Mouse (Mus musculus): ENCODE data around the gene Pde6h. TPM values are rescaled to one million over a fixed set of nuclear protein-coding genes. Genes with fewer than 3 reads are reported as not detected.
"Not testable (repeated sequence)": the region's sequence is repeated elsewhere in the genome, so short reads cannot be mapped to it uniquely, and the experiment has no call there.

Pde6h gene
- total RNA-seq, 2 experiments from 2014 or later = 0.50 to 1.0 TPM

DNA sequence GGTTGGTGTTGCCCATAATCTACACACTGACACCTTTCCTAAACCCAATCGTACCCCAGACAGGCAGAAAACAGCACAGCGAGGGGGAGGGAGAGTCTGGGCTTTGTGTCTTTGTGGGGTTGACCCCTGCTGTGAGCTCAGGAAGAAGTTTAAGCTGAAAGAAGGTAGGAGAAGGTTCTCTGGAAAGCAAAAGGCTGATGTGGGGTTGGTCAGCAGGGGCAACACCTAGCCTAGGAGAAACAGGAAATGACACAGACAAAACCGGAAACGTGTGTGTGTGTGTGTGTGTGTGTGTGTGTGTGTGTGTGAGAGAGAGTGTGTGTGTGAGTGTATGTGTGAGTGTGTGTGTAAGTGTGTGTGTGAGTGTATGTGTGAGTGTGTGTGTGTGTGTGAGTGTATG is 43.8 kb downstream of the Pde6h start:
- intact Hi-C loops (cut with DNase I) = loop anchor here (5.0 kb wide), 1 partner anchor 105 kb away; no protein-coding TSS in a partner anchor

GRCm38 (mm10) chr6:136968877-136969276 is 45.2 kb downstream of the Pde6h start:
- not testable (repeated sequence) for DNase-seq

More for the DNA sequence above, 43.8 kb downstream of the Pde6h start:
- DNase-seq = no peak

DNA sequence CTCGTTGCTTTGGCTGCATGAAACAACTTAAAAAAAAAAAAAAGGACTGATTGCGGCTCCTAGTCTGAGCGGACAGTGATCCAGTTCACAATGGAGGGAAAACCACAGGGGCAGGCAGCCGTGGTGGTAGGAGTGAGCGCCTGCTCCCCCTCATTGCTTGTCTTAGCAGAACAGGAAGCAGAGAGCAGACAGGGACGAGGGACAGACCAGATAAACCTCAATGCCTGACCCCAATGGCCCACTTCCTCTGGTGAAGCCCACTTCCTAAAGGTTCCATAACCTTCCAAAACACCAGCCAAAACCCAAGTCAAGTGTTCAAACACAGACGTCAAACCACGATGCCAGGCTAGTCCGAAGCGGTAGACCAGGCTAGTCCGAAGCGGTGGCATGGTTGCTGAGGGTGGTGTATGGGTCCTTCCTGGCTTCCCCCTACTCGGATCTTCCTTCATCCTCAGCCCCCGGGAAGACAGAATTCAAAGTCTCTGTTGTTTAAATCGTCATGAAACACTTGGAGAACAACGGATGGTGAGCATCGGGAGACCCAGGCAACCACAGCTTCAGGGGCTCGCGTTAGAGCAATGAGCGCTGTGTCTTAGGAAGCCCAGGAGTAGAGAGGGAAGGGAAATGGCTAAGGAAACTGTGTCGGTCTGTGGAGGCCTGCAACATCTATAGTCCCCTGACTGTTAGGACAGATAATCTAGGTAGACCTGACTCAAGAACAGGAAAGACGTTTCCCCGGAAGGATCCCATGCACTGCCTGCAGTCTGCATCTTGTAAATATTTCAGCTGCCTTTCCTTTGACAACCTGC is 55.8 kb downstream of the Pde6h start:
- intact Hi-C loops (cut with DNase I) = loop anchor here (10.0 kb wide), 1 partner anchor 195 kb away; the partner anchor contains the start of gene Rerg
- DNase-seq = no peak

More at GRCm38 (mm10) chr6:136968877-136969276, 45.2 kb downstream of the Pde6h start:
- intact Hi-C loops (cut with DNase I) = loop anchor here (5.0 kb wide), 1 partner anchor 107 kb away; no protein-coding TSS in a partner anchor

- no peak for DNase-seq
- intact Hi-C loops (cut with DNase I) = loop anchor here (10.0 kb wide), 1 partner anchor 194 kb away; the partner anchor contains the start of gene Rerg
Observed at GRCm38 (mm10) chr6:136980331-136980746, 56.7 kb downstream of the Pde6h start.

GRCm38 (mm10) chr6:136982581-136982980 is 58.9 kb downstream of the Pde6h start:
- no peak for DNase-seq
- intact Hi-C loops (cut with DNase I) = loop anchor here (10.0 kb wide), 1 partner anchor 192 kb away; the partner anchor contains the start of gene Rerg

- intact Hi-C loops (cut with DNase I) = loop anchor here (10.0 kb wide), 1 partner anchor 192 kb away; the partner anchor contains the start of gene Rerg
- DNase-seq = no peak
Observed at GRCm38 (mm10) chr6:136983201-136983600, 59.6 kb downstream of the Pde6h start.

GRCm38 (mm10) chr6:136986019-136986418 is 62.4 kb downstream of the Pde6h start:
- intact Hi-C loops (cut with DNase I) = loop anchor here (10.0 kb wide), 1 partner anchor 189 kb away; the partner anchor contains the start of gene Rerg
- DNase-seq = no peak

DNA sequence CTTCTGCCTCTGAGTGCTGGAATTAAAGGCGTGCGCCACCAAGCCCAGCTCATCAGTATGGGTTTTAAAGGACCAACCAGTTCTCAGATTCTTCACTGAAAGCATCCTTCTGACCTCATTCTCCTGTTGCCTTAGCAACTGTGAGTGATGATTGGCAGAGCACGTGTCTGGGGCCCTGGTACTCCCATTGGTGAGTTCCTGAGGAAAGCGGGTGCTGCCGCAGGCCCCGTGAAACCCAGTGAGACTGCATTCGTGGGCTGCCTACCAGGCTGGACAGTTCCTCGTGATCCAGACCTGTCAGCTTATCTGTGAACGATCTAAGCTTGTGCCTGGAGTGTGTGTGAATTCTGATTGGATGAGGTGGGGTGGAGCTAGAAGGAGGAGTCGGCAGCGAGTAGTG is 63.1 kb downstream of the Pde6h start:
- no peak for DNase-seq
- intact Hi-C loops (cut with DNase I) = loop anchor here (10.0 kb wide), 1 partner anchor 188 kb away; the partner anchor contains the start of gene Rerg

DNA sequence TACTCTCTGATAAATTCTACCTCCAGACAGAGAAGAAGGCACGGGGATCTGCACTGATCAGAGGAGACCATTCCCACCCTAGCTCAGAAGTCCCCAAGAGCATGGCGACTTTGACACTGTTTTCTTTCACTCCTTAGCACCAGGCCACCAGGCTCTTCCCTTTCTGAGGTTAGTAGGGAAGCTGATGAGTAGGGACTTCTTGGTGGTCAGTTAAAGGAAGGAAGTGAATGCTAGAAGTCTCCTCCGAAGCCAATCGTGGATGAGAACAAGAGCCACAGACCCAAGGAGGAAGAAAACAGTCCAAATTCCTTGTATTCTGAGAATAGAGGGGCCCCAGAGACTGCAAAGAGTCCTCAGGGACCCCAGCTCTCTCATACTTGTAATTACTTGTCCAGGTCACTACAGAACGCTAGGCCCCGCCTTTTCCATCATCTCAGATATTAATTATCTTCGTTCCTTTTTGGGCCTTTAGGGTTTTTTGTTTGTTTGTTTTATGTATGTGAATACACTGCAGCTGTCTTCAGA is 65.0 kb downstream of the Pde6h start:
- no peak for DNase-seq
- intact Hi-C loops (cut with DNase I) = loop anchor here (10.0 kb wide), 1 partner anchor 186 kb away; the partner anchor contains the start of gene Rerg

GRCm38 (mm10) chr6:136989824-136990497 is 66.3 kb downstream of the Pde6h start:
- intact Hi-C loops (cut with DNase I) = loop anchor here (10.0 kb wide), 1 partner anchor 185 kb away; the partner anchor contains the start of gene Rerg

GRCm38 (mm10) chr6:136990557-136990956 is 66.9 kb downstream of the Pde6h start:
- intact Hi-C loops (cut with DNase I) = no loop called here
- no peak for DNase-seq

More at GRCm38 (mm10) chr6:136989824-136990497, 66.3 kb downstream of the Pde6h start:
- DNase-seq = no peak

GRCm38 (mm10) chr6:136993574-136993973 is 69.9 kb downstream of the Pde6h start:
- no peak for DNase-seq
- intact Hi-C loops (cut with DNase I) = no loop called here

DNA sequence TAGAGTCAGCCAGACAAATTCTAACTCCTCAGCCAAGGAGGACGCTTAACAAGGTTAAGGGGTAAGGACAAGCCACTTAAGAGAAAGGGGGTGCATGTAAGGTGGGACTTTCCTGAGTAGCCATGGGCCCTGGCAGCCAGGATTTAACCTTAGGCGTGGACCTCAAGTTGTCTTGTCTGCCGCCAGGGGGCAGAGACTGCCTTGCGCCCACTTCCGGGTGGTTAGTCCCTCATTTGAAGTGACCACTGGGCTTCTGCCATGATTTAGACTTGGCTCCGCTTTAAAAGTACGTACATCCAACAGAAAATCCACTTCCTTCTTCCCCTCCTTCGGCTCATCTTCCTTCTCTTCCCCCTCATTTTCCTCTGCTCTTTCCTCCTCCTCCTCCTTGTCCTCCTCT is 71.9 kb downstream of the Pde6h start:
- intact Hi-C loops (cut with DNase I) = no loop called here
- DNase-seq = peak; percentile 42

- intact Hi-C loops (cut with DNase I) = no loop called here
- DNase-seq = no peak
Observed at GRCm38 (mm10) chr6:136996336-136996735, 72.7 kb downstream of the Pde6h start.

DNA sequence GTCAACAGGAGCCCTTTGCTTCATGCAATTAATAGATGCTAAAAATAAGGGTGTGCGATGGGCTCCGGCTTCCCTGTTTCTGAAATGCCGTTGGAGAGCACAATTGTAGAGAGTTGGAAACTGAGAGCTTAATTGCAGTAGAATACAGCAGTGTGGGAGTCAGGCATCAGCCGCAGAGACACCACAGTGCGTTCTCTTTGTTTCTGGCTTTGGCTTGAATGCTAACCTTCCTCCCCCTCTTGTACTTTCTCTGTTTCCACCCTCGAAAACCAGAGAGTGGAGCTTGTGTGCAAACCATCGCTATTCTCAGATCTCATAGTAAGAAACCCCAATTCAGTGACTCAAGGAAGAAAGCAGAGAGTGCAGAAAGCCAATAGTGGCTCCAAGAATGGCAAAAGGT is 74.5 kb downstream of the Pde6h start:
- no peak for DNase-seq
- intact Hi-C loops (cut with DNase I) = no loop called here

DNA sequence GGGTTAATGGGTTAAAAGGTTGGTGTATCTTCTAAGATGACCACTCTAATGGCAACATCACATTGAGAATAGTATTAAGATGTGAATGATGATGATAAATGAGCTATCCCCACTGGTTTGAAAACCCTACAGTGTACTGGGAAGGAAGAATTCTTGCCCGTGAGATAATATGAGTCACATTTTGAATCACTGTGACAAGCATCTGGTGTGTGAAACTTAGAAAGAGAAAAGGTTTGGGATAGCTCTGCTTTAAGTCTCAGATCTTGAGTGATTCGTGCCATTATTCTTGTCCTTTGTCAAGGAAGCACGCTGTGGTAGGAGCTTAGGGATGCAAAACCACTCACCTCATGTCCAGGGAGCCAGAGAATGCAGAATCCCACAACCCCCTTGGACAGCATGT is 75.4 kb downstream of the Pde6h start:
- no peak for DNase-seq
- intact Hi-C loops (cut with DNase I) = no loop called here

GRCm38 (mm10) chr6:136999707-137000446 is 76.2 kb downstream of the Pde6h start:
- DNase-seq = no peak
- intact Hi-C loops (cut with DNase I) = no loop called here

DNA sequence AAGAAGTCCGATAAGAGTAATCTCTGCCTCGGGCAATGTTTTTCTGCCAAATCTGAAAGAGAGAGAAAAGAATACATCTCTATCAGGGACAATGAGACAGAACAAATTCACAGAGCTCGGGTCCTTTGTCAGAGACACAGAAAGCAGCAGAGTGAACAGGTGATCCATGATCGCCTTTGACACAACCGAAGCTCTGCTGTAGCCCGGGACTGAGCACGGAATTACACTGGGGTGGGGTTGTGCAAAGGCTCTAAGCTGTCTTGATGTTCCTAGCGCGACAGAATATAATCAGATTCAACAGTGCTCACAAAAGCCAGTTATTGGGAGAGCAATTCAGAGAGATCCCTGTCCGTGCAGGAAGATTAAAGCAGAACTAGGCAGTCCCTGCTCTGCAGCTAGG is 77.1 kb downstream of the Pde6h start:
- DNase-seq = no peak
- intact Hi-C loops (cut with DNase I) = no loop called here

DNA sequence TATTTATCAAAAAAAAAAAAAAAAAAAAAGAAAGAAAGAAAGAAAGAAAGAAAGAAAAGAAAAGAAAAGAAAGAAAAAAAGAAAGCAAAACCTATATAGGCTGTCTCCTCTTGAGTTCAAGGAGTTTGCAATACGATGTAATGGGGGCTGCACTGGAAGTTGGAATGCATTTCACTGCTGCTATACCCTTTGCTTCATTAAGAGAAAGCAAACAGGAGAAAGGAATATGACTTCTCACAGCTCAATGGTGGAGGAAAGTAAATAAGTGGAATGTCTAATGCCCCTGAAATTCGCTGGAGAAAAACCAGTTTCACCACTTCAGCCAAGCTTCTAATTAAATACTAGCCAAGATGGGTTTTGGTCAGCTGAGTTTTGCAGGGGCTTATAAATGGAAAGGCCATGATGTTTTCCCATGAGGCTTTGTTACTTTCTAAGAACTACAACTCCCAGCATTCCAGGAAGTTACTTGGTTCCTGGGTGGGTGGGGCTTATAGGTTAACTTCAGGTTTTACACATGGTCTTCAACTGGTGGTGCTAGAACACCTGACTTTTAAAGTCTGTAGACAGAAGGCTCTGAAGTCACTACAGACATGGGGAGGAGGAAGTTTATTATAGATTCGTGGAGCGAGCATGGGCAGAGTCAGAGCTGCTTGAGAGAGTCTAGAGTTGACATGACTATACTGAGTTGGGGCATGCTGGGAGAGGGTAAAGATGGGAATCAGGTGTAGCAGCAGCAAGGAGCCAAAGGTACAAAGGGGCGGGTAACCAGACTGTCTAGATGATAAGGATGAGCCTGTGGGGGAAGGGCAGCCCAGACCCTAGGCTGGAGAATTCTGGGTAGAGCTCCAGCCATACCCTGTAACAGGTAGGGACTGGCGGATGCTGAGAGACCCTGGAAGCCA is 77.9 kb downstream of the Pde6h start:
- no peak for DNase-seq
- intact Hi-C loops (cut with DNase I) = no loop called here
